Mouse (Mus musculus) kidney, postnatal 25 days (tissue): ENCODE results near the gene P2rx5.

Experiments
- DNase-seq, 2 experiments: peaks; one replicate each; pipeline ENCODE4 v3.0.0; 2021; ENCODE audit warnings: mixed read lengths in 2 of 2

Gene P2rx5

GRCm38 (mm10) chr11:73176186-73176585, 16.0 kb downstream of the P2rx5 start:
- no peak for DNase-seq

- peak; percentile 96 to 98 for DNase-seq
These were observed 16.6 kb downstream of the P2rx5 start, which contains the start of the genes Emc6 and Tax1bp3 for GRCm38 (mm10) chr11:73176608-73177508. Gene Emc6 (minus strand): TSS chr11:73177037. Gene Tax1bp3 (plus strand): TSS chr11:73177083.

GRCm38 (mm10) chr11:73177509-73177875, 17.3 kb downstream of the P2rx5 start:
- DNase-seq, result peak; percentile 81 to 93

- DNase-seq, result peak in 1 of 2 experiments; percentile 19
These were observed 17.7 kb downstream of the P2rx5 start for GRCm38 (mm10) chr11:73177895-73178294.

- no peak for DNase-seq
These were observed 25.8 kb downstream of the P2rx5 start for GRCm38 (mm10) chr11:73185872-73186615.

GRCm38 (mm10) chr11:73187231-73187630, 27.0 kb downstream of the P2rx5 start:
- DNase-seq, result peak; percentile 41 to 79

- no peak for DNase-seq
These were observed 32.8 kb downstream of the P2rx5 start for GRCm38 (mm10) chr11:73193047-73193446.

- no peak for DNase-seq
These were observed 34.2 kb downstream of the P2rx5 start for GRCm38 (mm10) chr11:73194444-73194843.

- no peak for DNase-seq
These were observed 38.0 kb downstream of the P2rx5 start for GRCm38 (mm10) chr11:73198190-73198589.

- DNase-seq, result peak; percentile 88 to 94
These were observed 38.5 kb downstream of the P2rx5 start, which contains the start of gene Ctns for GRCm38 (mm10) chr11:73198603-73199229. Gene Ctns (minus strand): TSS chr11:73199042.

- DNase-seq, result peak; percentile 97 to 98
These were observed 39.0 kb downstream of the P2rx5 start, which contains the start of gene Shpk for GRCm38 (mm10) chr11:73199230-73199712. Gene Shpk (plus strand): TSS chr11:73199460.

- peak; percentile 40 to 64 for DNase-seq
These were observed 39.7 kb downstream of the P2rx5 start for GRCm38 (mm10) chr11:73199879-73200278.

GRCm38 (mm10) chr11:73201021-73201420, 40.8 kb downstream of the P2rx5 start:
- DNase-seq, result peak in 1 of 2 experiments; percentile 24

GRCm38 (mm10) chr11:73201597-73201996, 41.4 kb downstream of the P2rx5 start:
- no peak for DNase-seq

GRCm38 (mm10) chr11:73203895-73204294, 43.7 kb downstream of the P2rx5 start:
- no peak for DNase-seq

GRCm38 (mm10) chr11:73205194-73205593, 45.0 kb downstream of the P2rx5 start:
- DNase-seq, result no peak

GRCm38 (mm10) chr11:73207621-73208020, 47.4 kb downstream of the P2rx5 start:
- DNase-seq, result peak in 1 of 2 experiments; percentile 18

- no peak for DNase-seq
These were observed 53.7 kb downstream of the P2rx5 start for GRCm38 (mm10) chr11:73213956-73214355.

GRCm38 (mm10) chr11:73219671-73220070, 59.5 kb downstream of the P2rx5 start:
- DNase-seq, result no peak

- no peak for DNase-seq
These were observed 60.4 kb downstream of the P2rx5 start for GRCm38 (mm10) chr11:73220651-73221050.
